Mouse (Mus musculus) lung, postnatal 10 days (tissue): ENCODE results near the gene Lancl2.

ENCODE experiments used
- DNase-seq: peaks from one replicate; pipeline ENCODE4 v3.0.0; 2021

Gene Lancl2

DNA sequence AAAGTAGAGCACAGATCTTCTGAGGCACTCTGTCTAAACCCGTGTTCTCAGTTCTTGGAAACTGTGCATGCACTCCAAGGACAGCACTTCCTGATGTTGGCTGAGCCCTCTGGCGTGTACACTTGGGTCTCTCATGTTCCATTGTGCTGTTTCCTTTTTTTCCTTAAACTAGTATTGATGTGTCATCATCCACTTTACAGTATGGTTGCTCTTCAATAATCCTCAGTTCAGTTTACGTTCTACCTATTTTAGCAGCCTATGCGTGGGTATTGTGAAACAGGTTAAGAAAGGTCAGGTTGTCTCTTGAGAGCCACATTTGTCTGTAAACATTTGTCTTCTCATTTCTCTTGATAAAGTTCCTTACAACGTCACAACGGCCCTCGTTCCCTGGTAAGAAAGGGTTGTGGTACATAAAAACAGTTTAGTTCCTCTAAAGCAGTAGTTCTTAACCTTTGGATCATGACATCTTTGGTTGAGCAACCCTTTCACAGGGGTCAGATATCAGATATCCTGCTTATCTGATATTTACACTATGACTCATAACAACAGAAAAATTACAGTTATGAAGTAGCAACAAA is 66.7 kb downstream of the Lancl2 start:
- no peak for DNase-seq

DNA sequence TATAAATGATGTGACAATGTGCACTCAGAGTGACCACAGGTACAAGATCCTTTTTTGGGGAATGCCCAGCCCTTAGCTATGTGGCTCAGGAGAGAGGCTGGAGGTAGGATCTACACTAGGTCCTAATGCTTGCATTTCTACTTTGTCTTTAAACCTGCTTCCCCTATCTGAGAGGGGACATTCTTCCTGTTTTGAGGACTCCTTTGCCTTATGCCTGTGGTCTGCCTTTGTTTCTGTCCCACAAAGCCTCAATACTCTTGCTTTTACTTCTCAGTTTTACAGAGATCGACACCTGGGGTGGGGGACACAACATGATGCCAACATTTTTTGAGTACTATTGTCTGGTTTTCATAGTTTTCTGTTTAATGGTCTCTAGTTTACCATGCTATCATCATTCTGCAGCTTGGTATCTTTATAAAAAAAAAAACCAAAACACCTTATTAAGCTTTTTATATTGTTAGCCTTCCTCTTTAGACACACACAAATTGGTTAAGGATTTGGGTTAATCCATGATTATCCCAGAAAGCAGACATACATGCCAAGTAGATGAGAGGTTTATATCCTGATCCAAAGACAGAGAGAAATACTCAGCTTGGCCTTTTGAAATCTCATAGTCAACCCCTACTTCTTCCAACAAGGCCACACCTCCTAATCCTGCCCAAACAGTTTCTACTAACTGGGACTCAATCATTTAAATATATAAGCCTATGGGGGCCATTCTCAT is 68.3 kb downstream of the Lancl2 start:
- no peak for DNase-seq

DNA sequence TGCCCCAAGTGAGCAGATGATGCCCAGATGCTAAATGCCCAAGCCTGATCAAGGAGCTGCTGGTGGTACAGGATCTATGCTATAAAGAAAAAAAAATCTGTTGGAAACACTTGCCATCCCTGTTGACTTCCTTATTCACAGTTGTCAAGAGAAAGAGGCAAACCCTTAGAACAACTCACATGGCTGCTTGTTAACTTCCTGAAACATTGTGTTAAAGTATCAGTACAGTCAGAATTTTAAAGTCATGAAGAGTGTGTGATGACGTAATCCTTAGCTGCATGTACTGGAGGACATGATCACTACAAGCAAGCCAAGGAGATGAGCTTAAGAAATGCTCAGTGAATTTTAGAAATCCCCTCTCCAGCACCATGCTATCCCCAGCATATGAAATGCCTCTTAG is 71.5 kb downstream of the Lancl2 start:
- no peak for DNase-seq

DNA sequence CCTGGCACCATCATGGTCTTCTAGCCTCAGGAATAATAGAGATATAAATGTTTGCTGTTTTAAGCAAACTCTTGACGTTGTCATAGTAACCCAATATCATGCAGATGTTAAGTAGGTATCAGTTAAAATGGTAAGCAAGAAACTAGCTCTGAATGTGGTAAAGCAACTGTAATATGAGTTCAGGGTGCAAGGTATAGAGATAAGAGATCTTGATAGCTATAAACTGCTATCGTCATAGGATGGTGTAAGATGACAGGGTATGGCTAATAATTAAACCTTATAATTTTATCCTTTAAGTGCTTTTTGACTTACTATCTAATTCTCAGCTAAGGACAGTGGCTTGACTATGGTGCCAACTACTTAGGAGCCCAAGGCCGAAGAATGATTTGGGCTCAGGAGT is 78.0 kb downstream of the Lancl2 start:
- DNase-seq = no peak

GRCm38 (mm10) chr6:57782658-57783057 is 80.3 kb downstream of the Lancl2 start:
- DNase-seq = no peak

DNA sequence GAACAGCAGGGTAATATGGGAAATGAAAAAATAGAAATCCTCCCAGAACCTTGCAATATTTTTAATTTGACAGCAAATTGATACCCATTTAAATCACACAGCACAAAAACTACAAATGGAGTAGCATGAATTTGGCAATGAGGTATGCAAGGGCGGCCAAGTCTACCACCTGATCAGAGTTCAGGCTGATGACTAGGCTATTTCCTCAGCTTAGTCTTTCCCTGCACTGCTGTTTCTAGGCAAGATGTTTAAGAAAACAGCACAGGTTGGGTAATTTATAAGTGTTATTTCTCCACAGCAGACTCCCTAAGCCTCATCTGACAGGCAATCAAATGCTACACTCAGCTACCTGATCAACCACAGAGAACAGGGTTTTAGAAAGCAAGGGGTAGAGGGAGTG is 81.9 kb downstream of the Lancl2 start:
- no peak for DNase-seq

DNA sequence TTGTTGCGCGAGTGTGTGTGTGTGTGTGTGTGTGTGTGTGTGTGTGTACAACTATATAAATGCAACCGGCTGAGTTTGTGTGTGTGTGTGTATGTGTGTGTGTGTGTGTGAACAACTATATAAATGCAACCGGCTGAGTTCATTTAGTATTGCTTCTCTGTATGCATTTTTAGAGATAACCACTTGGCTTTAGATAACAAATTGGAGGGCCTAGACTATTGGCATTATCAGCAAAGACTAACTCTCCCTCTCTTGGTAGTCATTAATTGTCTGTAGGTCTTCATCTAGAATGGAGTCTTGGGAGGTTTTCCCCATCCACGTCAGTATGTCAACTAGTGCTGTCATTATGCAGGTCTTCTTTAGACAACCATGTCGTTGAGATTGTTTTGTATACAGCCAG is 85.0 kb downstream of the Lancl2 start:
- no peak for DNase-seq
